Mouse (Mus musculus) CH12.LX (cell line): ENCODE data around the gene Vasp.

Experiments
- CTCF ChIP-seq, 2 experiments: IDR thresholded peaks in 1 of 2; conservative IDR thresholded peaks in 1 of 2; 2 replicates each; pipeline ENCODE4 v1.5.1; 2011 to 2012; ENCODE audit warnings: low read depth in 2 of 2, low read length in 2 of 2, improper control_type of control experiment in 1 of 2, inconsistent platforms in 1 of 2, mild to moderate bottlenecking in 1 of 2, moderate library complexity in 1 of 2
- POLR2A ChIP-seq: IDR thresholded peaks from 2 replicates; pipeline ENCODE4 v1.6.1; 2011; ENCODE audit warnings: low read depth, mild to moderate bottlenecking, improper control_type of control experiment, low read length
- RAD21 ChIP-seq: IDR thresholded peaks from 2 replicates; pipeline ENCODE4 v1.6.1; 2011; ENCODE audit warnings: low read depth, mild to moderate bottlenecking, low read length, improper control_type of control experiment, moderate library complexity
- USF1 ChIP-seq: IDR thresholded peaks from 2 replicates; pipeline ENCODE4 v1.6.1; 2014; ENCODE audit warnings: low read depth, mild to moderate bottlenecking, inconsistent platforms, low read length, improper control_type of control experiment

DNA sequence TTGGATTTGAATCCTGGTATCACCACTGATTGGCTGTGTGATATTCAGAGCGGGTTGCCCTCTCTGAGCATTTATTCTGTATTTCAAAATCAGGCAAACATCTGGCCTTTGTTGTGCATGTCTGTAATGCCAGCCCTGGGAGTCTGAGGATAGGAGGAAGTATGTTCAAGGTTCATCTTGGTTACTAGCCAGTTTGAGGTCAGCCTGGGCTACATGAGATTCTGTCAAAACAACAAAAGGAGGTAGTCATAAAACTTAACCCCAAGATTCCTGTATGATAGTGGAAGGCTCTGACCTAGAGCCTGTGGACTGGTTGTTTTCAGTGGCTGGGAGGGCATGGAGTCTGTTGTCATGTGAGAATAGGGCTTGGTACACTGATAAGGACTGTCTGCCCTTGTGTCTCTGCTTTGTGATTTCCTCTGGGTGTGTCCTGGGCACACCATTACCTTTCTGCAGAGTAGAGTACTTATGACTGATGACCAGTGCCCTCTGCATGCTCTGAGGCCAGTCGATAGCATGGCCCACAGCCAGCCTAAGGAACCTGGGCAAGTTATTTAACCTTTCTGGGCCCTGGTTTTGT, 36.4 kb downstream of the Vasp start:
- TF ChIP-seq CTCF (conservative IDR thresholded peaks at IDR 0.05 in 1 of 2, IDR thresholded peaks at IDR 0.05 in 1 of 2; ENCODE audit: low read depth in 2 of 2, low read length in 2 of 2): no peak
- TF ChIP-seq RAD21: no peak
- TF ChIP-seq POLR2A: no peak
- TF ChIP-seq USF1: no peak
